Comparison of ENCODE assay signal across 8 mouse cellular contexts in the genomic region with DNA sequence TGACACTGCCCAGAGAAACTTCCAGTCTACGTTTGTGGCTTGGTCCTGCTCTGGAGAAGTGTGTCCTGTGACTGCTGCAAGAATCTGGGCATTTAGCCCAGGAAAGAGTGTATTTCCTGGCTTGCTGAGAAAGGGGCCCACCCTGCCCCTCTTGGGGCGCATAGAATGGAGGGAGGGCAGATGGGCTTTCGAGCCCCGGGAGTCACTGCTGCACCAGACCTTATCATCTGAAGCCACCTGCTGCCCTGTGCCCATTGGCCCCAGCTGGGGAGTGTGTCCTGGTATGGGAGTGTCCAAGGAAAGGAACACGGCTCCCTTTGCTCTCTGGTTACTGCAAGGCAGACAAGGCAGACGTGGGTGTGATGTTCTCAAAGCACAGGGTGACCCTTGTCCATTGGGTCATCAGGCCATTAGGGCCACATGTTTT. TPM values are rescaled to one million over a fixed set of nuclear protein-coding genes. Genes with fewer than 3 reads are reported as not detected.
DNase-seq lines count a peak whose midpoint lies in the region; ATAC-seq and TF ChIP-seq lines count a peak whose summit lies in the region.

No protein-coding gene starts in this region.

- H3K27ac ChIP-seq in MEL (ENCODE audit: control insufficient read depth, low read depth, low read length), result peak overlapping the region; percentile 12; the same call in 1 of the 2 replicates
- peak overlapping the region; percentile 91 for H3K27ac ChIP-seq in liver, embryonic 15.5 days (replicated peaks)

- peaks cover 0 to 35% of the 10 kb centered on the region in 2 experiments; a peak in 2 of 4 replicates for H3K36me3 ChIP-seq in MEL (ENCODE audit: control insufficient read depth in 1 of 2, insufficient read depth in 2 of 2, low read length in 2 of 2)
- no peaks in the 10 kb centered on the region for H3K36me3 ChIP-seq in liver, embryonic 15.5 days (replicated peaks)

- 8% methylated on average over 6 of the region's 6 CpGs for WGBS in liver, embryonic 15.5 days (ENCODE audit: insufficient replicate concordance)

- H3K4me2 ChIP-seq in liver, embryonic 15.5 days, result peak overlapping the region; percentile 73

- H3K4me3 ChIP-seq in MEL (ENCODE audit: control insufficient read depth in 1 of 2, insufficient read depth in 1 of 2, low read depth in 2 of 2, low read length in 2 of 2), result no peak overlapping the region
- H3K4me3 ChIP-seq in liver, embryonic 15.5 days (replicated peaks), result peak overlapping the region; percentile 35

- peak in 1 of 2 experiments; percentile 43; a peak in 2 of 4 replicates for TF ChIP-seq EP300 in MEL (IDR thresholded peaks at IDR 0.05; ENCODE audit: low read depth in 1 of 2, low read length in 2 of 2)

- H3K9me3 ChIP-seq in MEL (replicated peaks; ENCODE audit: insufficient read depth, low read length), result no peaks in the 10 kb centered on the region
- no peaks in the 10 kb centered on the region for H3K9me3 ChIP-seq in liver, embryonic 15.5 days (replicated peaks)

- no peaks in the 10 kb centered on the region for H3K79me2 ChIP-seq in MEL (ENCODE audit: control insufficient read depth, insufficient read depth, low read length, poor library complexity)

- DNase-seq in MEL (ENCODE audit: low read depth, low spot score), result peak; percentile 70
- no peak for DNase-seq in left cerebral cortex, adult 11 months (ENCODE audit: low spot score)
- no peak for DNase-seq in cerebellum, adult 8-10 months
- no peak for DNase-seq in layer of hippocampus, adult 18-20 months (ENCODE audit: low spot score in 2 of 2)
- DNase-seq in natural killer cell, adult 2 months (ENCODE audit: low spot score in 2 of 2), result no peak

- TF ChIP-seq CTCF in MEL (IDR thresholded peaks at IDR 0.05 in 2 of 3, conservative IDR thresholded peaks at IDR 0.05 in 1 of 3; ENCODE audit: control insufficient read depth in 1 of 3, insufficient read depth in 1 of 3, low read depth in 2 of 3, low read length in 3 of 3, poor library complexity in 1 of 3, severe bottlenecking in 1 of 3), result no peak

- ATAC-seq in common myeloid progenitor, adult 5-6 weeks (replicated peaks; ENCODE audit: low read depth, poor library complexity, severe bottlenecking), result peak; percentile 74
- peak; percentile 60 to 67 for ATAC-seq in hematopoietic stem cell, adult 5-6 weeks (replicated peaks in 1 of 2; ENCODE audit: insufficient read depth in 1 of 2, low FRiP score in 2 of 2, low TSS enrichment in 1 of 2, low read depth in 1 of 2, poor library complexity in 2 of 2, severe bottlenecking in 2 of 2)
- ATAC-seq in liver, embryonic 15.5 days (ENCODE audit: insufficient read depth), result peak; percentile 91

- peaks cover 0 to 49% of the 10 kb centered on the region in 2 experiments; a peak in 2 of 4 replicates for H3K4me1 ChIP-seq in MEL (ENCODE audit: control insufficient read depth in 1 of 2, insufficient read depth in 2 of 2, low read length in 2 of 2)
- H3K4me1 ChIP-seq in liver, embryonic 15.5 days (replicated peaks), result peaks cover 84% of the 10 kb centered on the region

- TF ChIP-seq POLR2A in MEL (IDR thresholded peaks at IDR 0.05; ENCODE audit: control insufficient read depth in 1 of 2, insufficient read depth in 1 of 2, low read depth in 1 of 2, low read length in 2 of 2, poor library complexity in 1 of 2), result no peak

- H3K27me3 ChIP-seq in MEL (ENCODE audit: control insufficient read depth in 1 of 2, insufficient read depth in 2 of 2, low read length in 2 of 2), result no peaks in the 10 kb centered on the region
- no peaks in the 10 kb centered on the region for H3K27me3 ChIP-seq in liver, embryonic 15.5 days

- H3K9ac ChIP-seq in MEL (ENCODE audit: control insufficient read depth, low read depth, low read length, poor library complexity, severe bottlenecking), result no peak overlapping the region
- peak overlapping the region; percentile 51 for H3K9ac ChIP-seq in liver, embryonic 15.5 days

- TF ChIP-seq RAD21 in MEL (IDR thresholded peaks at IDR 0.05; ENCODE audit: low read depth, low read length), result no peak

TF ChIP-seq in MEL, 35 proteins besides CTCF, POLR2A, EP300 and RAD21:
- TF ChIP-seq RCOR1 (IDR thresholded peaks at IDR 0.05; ENCODE audit: low read depth, low read length) (no peak), GATA1 (IDR thresholded peaks at IDR 0.05; ENCODE audit: low read depth, low read length) (peak; percentile 36; the same call in 1 of the 2 replicates), TAL1 (IDR thresholded peaks at IDR 0.05; ENCODE audit: low read length) (peak; percentile 94), ELF1 (IDR thresholded peaks at IDR 0.05; ENCODE audit: low read depth, low read length) (no peak), TCF12 (IDR thresholded peaks at IDR 0.05; ENCODE audit: low read depth, low read length) (peak; percentile 66), ETS1 (IDR thresholded peaks at IDR 0.05; ENCODE audit: low read depth, low read length) (0 out of 2 replicates have a peak, but pooled peaks have one; percentile 15)

RNA-seq across cellular contexts. Expression of a gene that starts 19.5 kb away (rescaled TPM):
- 3.5 and 3.7 TPM in 2 replicates for total RNA-seq in MEL (2012; rRNA removed)
- polyA plus RNA-seq in MEL (2012; ENCODE audit: insufficient read depth in 1 of 2, insufficient read length in 2 of 2, low read depth in 1 of 2, low replicate concordance in 2 of 2, missing spikeins in 1 of 2), result 1 to 10 TPM in 1 of 2 experiments, not detected in 1; 5.4 TPM
- 5.4 and 7.2 TPM in 2 replicates for total RNA-seq in common myeloid progenitor, adult 5-6 weeks (2017)
- 6.9 and 14.1 TPM in 2 replicates for total RNA-seq in hematopoietic stem cell, adult 5-6 weeks (2017)
- 36.2 and 37.3 TPM in 2 replicates for polyA plus RNA-seq in liver, embryonic 15.5 days (2015; fragmentation: Nextera tagmentation; extraction: Ambion mirVana)
- total RNA-seq in layer of hippocampus, adult 18-20 months (2021), result 10 to 100 TPM; 42.5 to 46.0 TPM
